Mouse (Mus musculus) myocyte (in vitro differentiated cells): ENCODE results near the gene Adamts14. TPM values are rescaled to one million over a fixed set of nuclear protein-coding genes. Genes with fewer than 3 reads are reported as not detected.

ENCODE experiments used
- H3K27me3 ChIP-seq: one replicate; pipeline ENCODE4 v1.6.1; 2011; ENCODE audit not compliant: control insufficient read depth, insufficient read depth, insufficient read length
- H3K36me3 ChIP-seq: one replicate; pipeline ENCODE4 v1.6.1; 2011; ENCODE audit not compliant: control insufficient read depth, insufficient read depth
- H3K4me2 ChIP-seq: one replicate; pipeline ENCODE4 v1.6.1; 2011; ENCODE audit warnings: low read depth, control low read depth
- H3K4me3 ChIP-seq: one replicate; pipeline ENCODE4 v1.5.1; 2011; ENCODE audit warnings: mild to moderate bottlenecking, control low read depth, moderate library complexity
- H3K79me2 ChIP-seq: one replicate; pipeline ENCODE4 v1.6.1; 2011; ENCODE audit not compliant: control insufficient read depth, insufficient read depth
- H3ac ChIP-seq: one replicate; pipeline ENCODE4 v1.6.1; 2011; ENCODE audit not compliant: control insufficient read depth, insufficient read length
- CEBPB ChIP-seq: IDR thresholded peaks from 2 replicates; pipeline ENCODE4 v1.6.1; 2011; ENCODE audit warnings: mild to moderate bottlenecking, moderate library complexity; ENCODE audit not compliant: poor library complexity, insufficient read depth, severe bottlenecking
- E2F4 ChIP-seq: IDR thresholded peaks from one replicate; pipeline ENCODE4 v1.6.1; 2011; ENCODE audit warnings: mild to moderate bottlenecking, control low read depth, moderate library complexity; ENCODE audit not compliant: insufficient read depth
- MAX ChIP-seq: IDR thresholded peaks from one replicate; pipeline ENCODE4 v1.6.1; 2011; ENCODE audit warnings: low read depth, mild to moderate bottlenecking, control low read depth
- MYOD1 ChIP-seq, 3 experiments: IDR thresholded peaks; one replicate each; pipeline ENCODE4 v1.6.1; 2011; ENCODE audit warnings: control low read depth in 2 of 3, low read depth in 2 of 3, mild to moderate bottlenecking in 2 of 3, moderate library complexity in 1 of 3; ENCODE audit not compliant: insufficient read length in 2 of 3, control insufficient read depth in 1 of 3
- MYOG ChIP-seq, 3 experiments: IDR thresholded peaks; one replicate each; pipeline ENCODE4 v1.6.1; 2011; ENCODE audit warnings: control low read depth in 2 of 3, low read depth in 2 of 3, mild to moderate bottlenecking in 2 of 3; ENCODE audit not compliant: insufficient read length in 2 of 3, control insufficient read depth in 1 of 3, insufficient read depth in 1 of 3
- POLR2A ChIP-seq: IDR thresholded peaks from one replicate; pipeline ENCODE4 v1.6.1; 2011; ENCODE audit warnings: low read depth, mild to moderate bottlenecking, control low read depth, moderate library complexity; ENCODE audit not compliant: insufficient read length
- POLR2AphosphoS2 ChIP-seq: IDR thresholded peaks from one replicate; pipeline ENCODE4 v1.6.1; 2011; ENCODE audit warnings: low read depth, control low read depth; ENCODE audit not compliant: insufficient read length
- REST ChIP-seq: IDR thresholded peaks from one replicate; pipeline ENCODE4 v1.6.1; 2011; ENCODE audit warnings: mild to moderate bottlenecking, control low read depth, moderate library complexity; ENCODE audit not compliant: insufficient read depth, insufficient read length
- SRF ChIP-seq: IDR thresholded peaks from one replicate; pipeline ENCODE4 v1.6.1; 2011; ENCODE audit warnings: low read depth; ENCODE audit not compliant: control insufficient read depth, insufficient read length
- TCF12 ChIP-seq: IDR thresholded peaks from one replicate; pipeline ENCODE4 v1.6.1; 2011; ENCODE audit warnings: mild to moderate bottlenecking, control low read depth; ENCODE audit not compliant: poor library complexity, insufficient read depth, severe bottlenecking
- TCF3 ChIP-seq: IDR thresholded peaks from one replicate; pipeline ENCODE4 v1.6.1; 2011; ENCODE audit warnings: low read depth, control low read depth; ENCODE audit not compliant: insufficient read length
- USF1 ChIP-seq: IDR thresholded peaks from one replicate; pipeline ENCODE4 v1.6.1; 2011; ENCODE audit warnings: low read depth, mild to moderate bottlenecking, control low read depth, moderate library complexity
- polyA plus RNA-seq: library from polyadenylated mRNA; unstranded; fragments of >200 nt; fragmentation: generic; extraction: Trizol; gene quantifications from one replicate; pipeline ENCODE4 v1.2.1, GENCODE M21; 2012; ENCODE audit warnings: missing spikeins

The Adamts14 gene
- polyA plus RNA-seq, 1 experiment: 31.0 TPM

DNA sequence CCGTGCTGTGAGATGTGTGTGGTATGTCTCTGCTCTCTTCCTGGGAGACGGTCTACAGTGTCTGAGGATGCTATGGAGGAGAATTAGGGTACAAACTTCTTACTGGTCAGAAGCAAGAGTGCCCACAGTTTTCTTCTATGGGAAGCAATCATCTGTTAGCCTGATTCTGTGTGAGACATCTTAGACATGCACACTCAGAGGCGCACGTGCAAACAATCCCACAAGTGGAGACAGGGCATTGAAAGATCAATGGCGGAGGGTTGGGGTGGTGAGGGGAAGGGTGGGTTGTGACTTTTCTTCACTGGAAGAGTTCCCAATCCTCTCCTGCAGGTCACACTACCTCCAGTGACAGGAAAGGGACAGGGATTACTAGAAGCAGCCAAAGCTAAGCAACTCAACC is 607 bp downstream of the Adamts14 start:
- no peaks in the 10 kb centered on the region for H3K27me3 ChIP-seq
- H3K36me3 ChIP-seq: peaks cover 13% of the 10 kb centered on the region
- H3K4me2 ChIP-seq: peak overlapping the region; percentile 83
- no peaks in the 10 kb centered on the region for H3K79me2 ChIP-seq
- peak overlapping the region; percentile 38 for H3K4me3 ChIP-seq
- peak overlapping the region; percentile 73 for H3ac ChIP-seq
- TF ChIP-seq MAX: no peak
- TF ChIP-seq POLR2A: no peak
- no peak for TF ChIP-seq REST
- TF ChIP-seq SRF: no peak
- no peak for TF ChIP-seq MYOG (IDR thresholded peaks at IDR 0.05; ENCODE audit: control insufficient read depth in 1 of 3, insufficient read depth in 1 of 3, insufficient read length in 2 of 3, low read depth in 2 of 3)
- TF ChIP-seq MYOD1 (IDR thresholded peaks at IDR 0.05; ENCODE audit: control insufficient read depth in 1 of 3, insufficient read length in 2 of 3, low read depth in 2 of 3): no peak
- TF ChIP-seq TCF3: no peak
- TF ChIP-seq E2F4: no peak
- no peak for TF ChIP-seq POLR2AphosphoS2
- TF ChIP-seq CEBPB: no peak

DNA sequence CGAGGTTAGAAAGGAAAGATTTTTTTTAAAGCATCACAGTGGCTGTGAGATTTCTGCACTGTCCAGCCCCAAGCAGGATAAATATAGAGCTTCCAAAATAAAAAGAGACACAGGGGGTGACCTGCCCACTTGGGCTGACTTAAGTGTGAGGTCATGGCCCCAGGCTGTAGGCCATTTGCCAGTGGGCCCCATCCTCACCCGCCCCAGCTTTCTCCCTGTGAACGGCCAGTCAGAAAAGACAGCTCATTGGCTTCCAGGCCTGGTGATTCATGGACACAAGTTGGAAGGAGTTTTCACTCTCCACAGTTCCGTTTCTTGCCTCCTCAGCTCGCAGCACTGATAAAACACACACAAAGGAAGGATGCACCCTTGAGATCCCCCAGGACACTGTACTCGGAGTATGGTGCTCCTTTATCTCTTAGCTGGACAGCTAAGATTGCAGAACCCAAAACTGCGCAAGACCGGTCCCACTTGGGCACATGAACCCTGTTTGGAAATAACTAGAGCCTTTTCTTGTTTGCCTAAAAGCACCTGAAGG is 1.1 kb downstream of the Adamts14 start:
- H3K27me3 ChIP-seq: no peaks in the 10 kb centered on the region
- peak overlapping the region; percentile 83 for H3K4me2 ChIP-seq
- no peaks in the 10 kb centered on the region for H3K79me2 ChIP-seq
- H3ac ChIP-seq: peak overlapping the region; percentile 73
- H3K36me3 ChIP-seq: peaks cover 18% of the 10 kb centered on the region
- TF ChIP-seq E2F4 (no peak), TCF3 (no peak), MYOG (IDR thresholded peaks at IDR 0.05; ENCODE audit: control insufficient read depth in 1 of 3, insufficient read depth in 1 of 3, insufficient read length in 2 of 3, low read depth in 2 of 3) (peak in 1 of 3 experiments; percentile 21), POLR2A (peak; percentile 65), CEBPB (no peak), TCF12 (no peak), MYOD1 (IDR thresholded peaks at IDR 0.05; ENCODE audit: control insufficient read depth in 1 of 3, insufficient read length in 2 of 3, low read depth in 2 of 3) (peak in 1 of 3 experiments; percentile 17)
- peak overlapping the region; percentile 38 for H3K4me3 ChIP-seq

DNA sequence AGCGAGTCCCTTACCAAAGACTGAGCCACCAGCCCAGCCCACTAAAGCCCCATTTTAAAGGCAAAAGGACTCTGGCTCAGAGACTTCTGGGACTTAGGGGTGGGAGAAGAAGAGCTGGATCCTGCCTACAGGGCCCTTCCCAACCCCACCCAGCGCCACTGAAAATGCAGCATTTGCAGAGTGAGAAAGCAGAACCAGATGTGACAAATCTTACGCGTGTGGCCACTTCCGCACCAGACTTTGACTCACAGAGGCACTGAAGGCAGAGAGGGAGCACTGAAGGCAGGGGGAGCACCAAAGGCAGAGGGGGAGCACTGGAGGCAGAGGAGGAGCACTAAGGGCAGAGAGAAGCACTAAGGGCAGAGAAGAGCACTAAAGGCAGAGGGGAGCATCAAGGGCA is 5.9 kb downstream of the Adamts14 start:
- TF ChIP-seq SRF (no peak), POLR2A (no peak), TCF3 (no peak), USF1 (no peak), MAX (no peak), TCF12 (no peak), REST (no peak), MYOD1 (IDR thresholded peaks at IDR 0.05; ENCODE audit: control insufficient read depth in 1 of 3, insufficient read length in 2 of 3, low read depth in 2 of 3) (no peak)
- no peaks in the 10 kb centered on the region for H3K27me3 ChIP-seq
- no peak overlapping the region for H3ac ChIP-seq
- H3K4me3 ChIP-seq: no peak overlapping the region
- H3K36me3 ChIP-seq: peaks cover 27% of the 10 kb centered on the region
- no peak overlapping the region for H3K4me2 ChIP-seq
- H3K79me2 ChIP-seq: no peaks in the 10 kb centered on the region

DNA sequence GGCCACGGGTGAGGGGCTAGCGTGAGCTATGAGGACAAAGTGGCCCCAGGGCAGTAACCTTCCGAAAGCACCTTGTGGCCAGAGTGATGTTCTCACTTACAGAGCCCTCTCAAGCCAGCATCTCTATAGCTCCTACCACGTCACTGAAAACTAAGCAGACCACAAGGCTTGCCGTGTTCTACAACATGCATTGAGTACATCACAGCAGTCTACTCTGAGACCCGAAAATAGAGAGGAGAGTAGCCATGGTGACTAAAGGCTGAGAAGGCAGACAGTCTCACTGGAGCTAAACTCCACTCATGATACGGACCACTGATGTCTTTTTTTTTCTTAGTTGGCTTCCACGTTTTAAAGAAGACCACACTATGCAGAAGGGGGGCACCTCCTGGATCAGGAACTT is 9.6 kb downstream of the Adamts14 start:
- Histone ChIP-seq H3ac (no peak overlapping the region), H3K4me2 (no peak overlapping the region), H3K4me3 (no peak overlapping the region), H3K79me2 (no peaks in the 10 kb centered on the region), H3K36me3 (peaks cover 23% of the 10 kb centered on the region), H3K27me3 (no peaks in the 10 kb centered on the region)
- no peak for TF ChIP-seq POLR2A
- no peak for TF ChIP-seq CEBPB
- TF ChIP-seq E2F4: no peak

DNA sequence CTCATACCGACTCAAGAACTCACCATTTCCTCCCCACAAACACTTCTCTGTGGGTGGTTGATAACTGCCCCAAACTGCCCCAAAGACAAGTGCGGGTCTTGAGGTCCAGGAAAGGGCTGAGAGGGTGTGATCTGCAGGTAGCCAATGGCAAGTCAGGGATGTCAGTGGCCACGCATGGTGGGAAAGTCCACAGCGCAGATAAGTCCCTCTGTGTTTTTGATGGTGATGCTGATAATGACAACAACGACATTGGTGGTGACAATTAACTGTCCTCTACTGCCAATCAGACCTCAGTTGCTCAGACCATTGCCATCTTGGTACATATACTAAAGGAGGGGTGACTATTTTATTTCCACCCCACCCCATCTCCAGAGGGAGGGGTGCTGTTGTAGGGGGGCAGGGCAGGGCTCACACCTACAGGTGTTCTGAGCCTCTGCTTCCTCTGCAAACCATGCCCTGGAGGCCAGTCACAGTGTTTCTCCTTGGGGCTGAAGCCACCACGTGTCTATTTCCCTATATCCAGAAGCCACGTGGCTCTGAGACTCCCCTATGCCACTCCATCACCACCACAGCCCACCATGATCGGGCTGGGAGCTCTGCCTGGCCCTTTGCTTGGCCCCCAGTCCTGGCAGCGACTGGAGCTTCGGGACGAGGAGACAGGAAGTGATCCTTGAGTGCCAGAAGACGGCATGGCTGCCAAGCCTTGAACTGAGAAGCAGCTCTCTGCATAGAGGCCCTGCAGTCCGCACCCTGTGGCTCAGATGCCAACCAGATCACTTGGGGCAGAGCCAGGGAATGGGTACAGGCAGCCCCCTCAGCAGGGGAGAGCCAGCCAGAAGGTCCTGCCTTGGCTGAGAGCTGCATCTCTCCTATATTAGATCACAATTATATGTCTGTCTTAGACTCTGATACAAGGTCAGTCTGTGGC is 11.7 kb downstream of the Adamts14 start:
- Histone ChIP-seq H3K4me2 (no peak overlapping the region), H3K79me2 (no peaks in the 10 kb centered on the region), H3K27me3 (no peaks in the 10 kb centered on the region), H3K36me3 (peaks cover 3% of the 10 kb centered on the region), H3K4me3 (no peak overlapping the region), H3ac (no peak overlapping the region)
- no peak for TF ChIP-seq SRF
- TF ChIP-seq USF1: no peak
- TF ChIP-seq TCF3: no peak
- TF ChIP-seq E2F4: no peak
- no peak for TF ChIP-seq CEBPB
- no peak for TF ChIP-seq MYOG (IDR thresholded peaks at IDR 0.05; ENCODE audit: control insufficient read depth in 1 of 3, insufficient read depth in 1 of 3, insufficient read length in 2 of 3, low read depth in 2 of 3)
- no peak for TF ChIP-seq POLR2A
- TF ChIP-seq MAX: no peak
- TF ChIP-seq REST: no peak
- TF ChIP-seq POLR2AphosphoS2: no peak
- no peak for TF ChIP-seq TCF12
- no peak for TF ChIP-seq MYOD1 (IDR thresholded peaks at IDR 0.05; ENCODE audit: control insufficient read depth in 1 of 3, insufficient read length in 2 of 3, low read depth in 2 of 3)
